Mouse (Mus musculus): Measurements from ENCODE around the gene Cltb.

The Cltb gene

DNA sequence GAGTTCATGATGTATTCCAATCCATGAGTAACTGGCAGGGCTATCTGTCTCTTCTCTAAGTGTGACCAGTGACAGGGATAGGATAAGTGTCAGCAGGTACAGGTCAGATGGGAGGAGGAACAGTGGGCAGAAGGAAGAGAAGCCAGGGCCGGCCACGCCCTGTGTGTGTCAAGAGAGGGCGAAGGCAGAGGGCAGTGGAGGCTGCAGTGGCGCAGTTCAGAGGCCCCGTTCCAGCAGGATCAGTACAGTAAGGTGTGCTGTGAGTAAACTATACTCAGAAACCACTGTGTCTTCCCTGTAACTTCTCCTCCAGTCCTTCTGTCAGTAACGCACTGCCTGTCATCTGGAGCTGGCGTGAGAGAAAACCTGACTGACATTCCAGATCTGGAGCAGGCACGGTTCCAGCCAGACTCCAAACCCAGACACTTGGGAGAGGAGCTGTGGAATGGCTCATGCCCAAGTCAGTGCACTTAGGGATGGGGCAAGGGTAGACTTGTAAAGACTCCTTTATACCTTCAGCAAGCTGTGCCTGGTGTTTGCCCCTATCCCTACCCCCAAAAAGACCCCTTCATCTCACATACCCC lies 14.9 kb downstream of the Cltb start:
- no peak for DNase-seq (ENCODE audit: low spot score)

DNA sequence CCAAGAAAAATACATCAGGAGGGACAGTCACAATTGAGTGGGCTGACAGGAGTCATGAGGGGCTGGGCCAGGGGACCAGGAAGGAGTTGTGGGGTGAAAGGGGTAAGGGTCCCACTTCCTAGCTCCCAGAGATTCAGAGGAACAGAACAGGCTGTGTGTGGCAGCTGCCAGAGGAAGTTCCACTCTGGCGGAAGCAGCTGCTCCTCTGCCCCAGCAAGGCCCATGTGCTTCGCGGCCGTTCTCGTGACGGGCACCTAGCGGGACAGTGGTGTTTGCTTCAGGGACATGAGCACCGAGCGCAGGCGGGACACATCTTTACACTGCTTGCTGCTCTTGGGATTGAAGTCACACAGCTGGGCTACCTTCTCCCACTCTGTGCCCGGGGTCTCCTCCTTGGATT lies 17.5 kb downstream of the Cltb start:
- no peak for DNase-seq (ENCODE audit: low spot score)

GRCm38 (mm10) chr13:54591776-54592356 lies 19.3 kb downstream of the Cltb start:
- no peak for DNase-seq (ENCODE audit: low spot score)

DNA sequence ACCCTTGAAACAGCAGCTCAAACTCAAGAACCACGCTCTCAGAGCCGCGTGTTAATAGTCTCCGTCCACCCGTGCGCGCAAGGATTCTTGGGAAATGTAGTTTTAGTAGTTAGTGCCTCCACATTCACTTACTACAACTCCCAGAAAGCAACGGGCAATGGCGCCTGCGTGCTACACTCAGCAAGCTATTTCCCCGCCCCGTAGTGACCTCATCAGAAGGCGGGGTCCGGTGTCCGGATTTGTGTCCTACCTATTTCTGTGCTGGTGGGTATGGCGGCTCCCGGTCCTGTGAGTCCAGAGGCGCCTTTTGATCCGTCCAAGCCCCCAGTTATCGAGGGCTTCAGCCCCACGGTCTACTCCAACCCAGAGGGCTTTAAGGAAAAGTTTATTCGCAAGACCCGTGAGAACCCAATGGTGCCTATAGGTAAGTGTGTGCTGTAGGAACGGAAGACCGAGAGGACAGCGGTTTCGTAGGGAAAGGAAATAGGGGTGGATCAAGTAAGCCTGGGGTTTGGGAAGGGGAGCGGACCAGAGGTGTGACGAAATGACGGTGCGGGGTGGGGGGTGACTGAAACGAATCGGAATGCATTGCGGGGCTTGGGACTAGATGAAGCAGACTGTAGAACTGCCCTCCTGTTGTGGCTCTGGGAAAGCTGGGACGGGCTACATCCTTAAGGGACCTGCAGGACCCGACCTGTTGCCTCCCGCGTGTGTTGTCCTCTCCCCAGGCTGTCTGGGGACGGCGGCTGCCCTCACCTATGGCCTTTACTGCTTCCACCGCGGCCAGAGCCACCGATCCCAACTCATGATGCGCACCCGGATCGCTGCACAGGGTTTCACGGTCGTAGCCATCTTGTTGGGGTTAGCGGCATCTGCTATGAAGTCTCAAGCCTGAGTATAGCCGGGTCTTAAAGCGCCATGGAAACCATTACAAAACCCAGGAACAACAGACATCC lies 20.9 kb downstream of the Cltb start, which contains the start of the genes Nop16 and Higd2a:
TSS of gene Nop16 (minus strand) at position 95 of the 956 bp plus-strand sequence.
TSS of gene Higd2a (plus strand) at position 212 of the 956 bp plus-strand sequence.
- peak; percentile 74 for DNase-seq (ENCODE audit: low spot score)

DNA sequence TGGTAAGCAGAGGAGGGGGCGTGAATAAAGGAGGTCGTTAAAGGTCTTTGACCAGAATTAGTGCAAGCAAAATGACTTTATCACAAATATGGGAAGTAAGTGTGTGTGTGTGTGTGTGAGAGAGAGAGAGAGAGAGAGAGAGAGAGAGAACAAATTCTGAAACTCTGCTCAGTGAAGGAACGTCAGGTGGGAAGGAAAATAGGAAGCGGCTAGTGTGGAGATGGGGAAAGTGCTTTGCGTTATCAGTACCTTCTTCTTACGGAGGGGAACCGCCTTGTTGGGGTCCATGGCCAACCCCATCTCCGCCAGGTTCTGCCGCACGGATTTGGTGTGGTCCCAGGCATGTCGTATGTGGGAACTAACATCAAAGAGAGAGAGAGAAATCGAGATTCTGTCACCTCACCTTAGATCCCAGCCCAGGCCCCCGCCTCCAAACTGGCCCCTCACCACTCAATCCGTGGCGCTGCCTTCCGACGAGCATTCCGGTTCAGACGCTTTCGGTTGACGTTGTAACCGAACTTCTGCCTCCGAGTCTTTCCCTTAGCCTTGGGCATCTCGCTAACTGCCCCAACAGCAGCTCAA lies 21.6 kb downstream of the Cltb start:
- no peak for DNase-seq (ENCODE audit: low spot score)

DNA sequence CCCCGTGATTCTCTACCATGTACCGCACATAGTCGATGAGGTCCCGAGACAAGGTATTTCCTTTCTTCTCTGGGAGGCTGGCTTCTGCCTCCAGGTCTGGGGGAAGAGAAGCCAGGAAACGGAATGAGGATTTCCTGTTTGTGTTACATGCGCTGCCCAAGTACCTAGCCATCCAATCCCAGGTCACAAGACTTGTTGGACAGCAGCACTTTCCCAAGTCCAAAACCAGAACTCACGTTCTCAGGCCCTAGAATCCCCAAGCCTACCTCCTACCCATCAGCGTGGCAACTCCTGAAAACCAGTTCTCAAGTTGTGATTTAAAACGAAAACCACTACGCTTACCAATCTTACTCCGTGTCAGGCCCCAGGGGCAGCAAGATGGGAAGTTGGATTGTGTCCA lies 25.3 kb downstream of the Cltb start:
- no peak for DNase-seq (ENCODE audit: low spot score)

DNA sequence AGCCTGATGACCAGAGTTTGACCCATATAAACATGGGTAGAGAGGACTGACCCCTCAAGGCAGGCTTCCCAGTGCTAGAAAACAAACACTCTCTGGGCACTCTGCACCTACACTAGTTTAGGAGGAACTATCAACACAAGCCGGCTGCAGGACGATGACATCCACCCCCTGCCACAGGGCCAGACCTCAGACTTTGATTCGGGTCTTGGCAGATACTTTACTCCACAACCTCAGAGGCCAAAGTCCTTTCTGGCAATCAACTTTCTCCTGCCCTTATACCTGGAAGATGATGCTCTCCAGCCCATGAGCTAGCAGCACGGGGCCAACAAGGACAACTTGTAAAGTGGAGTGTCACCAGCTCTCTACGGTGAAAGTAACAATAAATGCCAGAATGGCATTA lies 28.3 kb downstream of the Cltb start:
- no peak for DNase-seq (ENCODE audit: low spot score)

GRCm38 (mm10) chr13:54582126-54582525 lies 29.0 kb downstream of the Cltb start:
- no peak for DNase-seq (ENCODE audit: low spot score)

DNA sequence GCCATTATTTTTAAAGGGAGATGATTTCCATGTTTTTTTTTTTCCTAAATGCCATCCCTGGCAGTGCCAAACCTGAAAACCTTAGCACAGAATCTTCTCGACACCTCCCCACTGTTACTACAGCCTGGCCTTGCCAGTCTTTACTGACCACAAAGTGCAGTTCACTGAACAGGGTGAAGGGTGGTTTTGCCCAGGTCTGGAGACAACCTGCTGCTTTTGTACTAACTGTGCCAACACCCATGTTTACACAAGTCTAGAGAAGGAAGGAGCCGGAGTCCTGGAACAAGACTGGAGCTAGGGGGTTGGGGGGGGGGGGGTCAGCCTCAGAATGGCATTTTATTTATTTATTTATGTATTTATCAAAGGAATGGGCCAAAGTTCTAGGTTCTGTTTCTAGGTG lies 29.8 kb downstream of the Cltb start:
- DNase-seq (ENCODE audit: low spot score): no peak

GRCm38 (mm10) chr13:54577652-54578507 lies 33.3 kb downstream of the Cltb start:
- DNase-seq (ENCODE audit: low spot score): no peak

DNA sequence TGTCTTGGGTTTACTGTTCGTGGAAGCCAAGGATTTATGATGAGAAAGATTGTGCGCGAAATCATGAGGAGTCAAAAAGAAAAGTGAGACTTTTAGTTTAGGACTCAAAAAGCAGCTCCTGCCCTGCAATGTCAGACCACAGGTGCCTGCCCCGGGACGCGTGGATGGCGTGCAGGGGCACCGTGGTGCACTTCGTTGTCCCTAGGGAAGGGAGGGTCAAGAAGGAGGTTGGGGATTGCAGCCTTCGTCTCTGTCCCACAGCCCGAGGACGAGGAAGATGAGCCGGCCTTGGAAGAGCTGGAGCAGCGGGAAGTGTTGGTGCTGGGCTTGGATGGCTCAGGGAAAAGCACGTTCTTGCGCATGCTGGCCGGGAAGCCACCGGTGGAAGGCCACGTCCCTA lies 35.7 kb downstream of the Cltb start:
- no peak for DNase-seq (ENCODE audit: low spot score)

DNA sequence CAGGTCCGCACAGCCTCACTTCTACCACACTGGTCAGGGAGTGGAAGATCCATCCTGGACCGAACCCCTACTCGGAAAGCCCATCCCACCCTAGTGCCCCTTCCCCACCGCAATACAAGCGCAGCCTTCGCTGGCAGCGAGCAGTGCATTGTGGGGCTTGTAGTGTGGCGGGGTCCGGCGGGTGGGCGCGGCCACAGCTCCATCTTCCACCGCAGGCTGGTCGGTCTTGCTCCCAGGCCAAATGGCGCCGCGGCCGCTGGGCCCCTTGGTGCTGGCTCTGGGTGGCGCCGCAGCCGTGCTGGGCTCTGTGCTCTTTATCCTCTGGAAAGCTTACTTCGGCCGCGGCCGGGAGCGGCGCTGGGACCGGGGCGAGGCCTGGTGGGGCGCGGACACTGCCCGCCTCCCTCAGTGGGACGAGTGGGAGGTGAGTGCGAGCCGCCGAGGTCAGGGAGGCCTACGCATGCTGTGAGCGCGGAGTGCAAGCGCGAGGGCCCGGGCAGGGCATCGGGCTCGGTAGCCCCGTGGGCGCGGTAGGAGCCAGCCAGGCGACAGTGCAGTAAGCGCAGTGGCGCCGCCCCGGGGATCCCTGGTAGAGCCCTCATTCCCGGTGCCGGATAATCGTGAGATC lies 36.2 kb downstream of the Cltb start, which contains the start of gene Arl10:
TSS of gene Arl10 (plus strand) at position 162 of the 628 bp plus-strand sequence.
- peak; percentile 59 for DNase-seq (ENCODE audit: low spot score)

- DNase-seq (ENCODE audit: low spot score): no peak
These were observed 38.5 kb downstream of the Cltb start for GRCm38 (mm10) chr13:54572621-54573020.

DNA sequence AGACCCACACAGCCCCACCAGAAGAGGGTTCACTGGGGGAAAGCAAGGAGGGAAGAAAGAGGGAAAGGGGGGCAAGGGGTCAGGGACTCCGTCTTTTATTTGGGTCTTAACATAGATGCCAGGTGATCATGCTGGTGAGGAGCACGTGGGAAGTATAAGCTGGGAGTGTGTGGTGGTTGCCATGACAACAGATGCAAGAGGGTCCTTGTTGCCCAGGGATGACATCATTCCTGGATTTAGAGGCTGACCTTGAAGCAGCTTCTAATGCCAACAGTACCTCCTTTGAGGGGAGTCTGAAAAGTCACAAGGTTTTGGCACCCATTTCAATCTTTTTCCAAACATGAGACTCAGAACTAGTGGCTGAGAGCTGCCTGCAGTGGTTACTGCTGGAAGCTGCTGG lies 39.5 kb downstream of the Cltb start:
- no peak for DNase-seq (ENCODE audit: low spot score)

GRCm38 (mm10) chr13:54570736-54571135 lies 40.4 kb downstream of the Cltb start:
- no peak for DNase-seq (ENCODE audit: low spot score)

GRCm38 (mm10) chr13:54569282-54569681 lies 41.9 kb downstream of the Cltb start:
- no peak for DNase-seq (ENCODE audit: low spot score)

DNA sequence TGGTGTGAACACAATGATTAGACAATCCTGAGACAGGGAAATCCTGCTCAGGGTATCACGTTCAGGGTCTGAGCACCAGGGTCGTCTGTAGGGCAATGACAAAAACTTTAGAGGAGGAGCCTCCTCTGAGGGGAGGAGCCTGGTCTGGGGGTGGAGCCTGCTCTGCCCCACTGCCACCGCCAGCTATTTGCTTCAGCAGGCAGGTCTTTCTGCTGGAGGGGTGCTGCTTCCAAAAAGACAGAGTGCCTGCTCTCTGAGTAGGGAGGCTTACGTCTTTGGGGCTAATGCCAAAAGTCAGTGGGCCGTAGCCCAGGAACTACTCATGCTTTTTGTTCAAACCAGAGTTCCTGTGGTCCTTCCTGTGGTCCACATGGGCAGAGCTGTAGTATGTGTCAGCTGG lies 42.8 kb downstream of the Cltb start:
- no peak for DNase-seq (ENCODE audit: low spot score)

DNA sequence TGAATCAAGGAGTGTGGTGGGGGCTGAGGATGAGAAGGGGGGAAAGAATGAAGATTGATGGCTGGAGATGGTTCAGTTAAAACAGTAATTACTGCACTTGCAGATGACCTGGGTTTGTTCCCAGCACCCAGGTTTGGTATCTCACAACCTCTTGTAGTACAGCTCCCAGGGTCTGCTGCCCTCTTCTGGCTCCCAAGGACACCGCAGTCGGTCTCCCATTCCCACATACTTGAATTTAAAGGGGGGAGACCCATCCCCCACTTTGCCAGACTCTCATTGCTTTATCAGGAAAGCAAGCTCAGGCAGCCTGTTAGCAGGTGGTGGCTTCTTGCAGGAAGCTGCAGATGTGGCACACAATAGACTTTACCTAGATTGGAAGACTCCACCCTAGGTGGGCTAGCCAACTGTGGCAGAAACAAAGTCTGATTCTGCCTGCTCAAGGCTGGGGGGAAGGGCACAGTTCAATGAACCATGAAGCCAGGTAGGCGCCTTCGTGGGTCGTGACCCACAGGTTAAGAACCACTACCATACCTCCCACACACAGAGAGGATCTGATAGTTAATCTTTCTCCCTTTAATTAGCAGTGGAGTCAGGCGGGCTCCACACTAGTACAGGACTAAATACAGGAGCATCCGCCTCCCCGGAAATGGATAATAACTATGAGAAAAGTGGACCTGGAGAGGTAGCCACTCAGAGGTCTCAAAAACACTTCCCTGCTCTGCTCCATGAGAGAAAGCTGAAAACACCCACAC lies 45.4 kb downstream of the Cltb start:
- DNase-seq (ENCODE audit: low spot score): no peak

GRCm38 (mm10) chr13:54565201-54565581 lies 46.0 kb downstream of the Cltb start, which contains the start of gene 4833439L19Rik:
TSS of gene 4833439L19Rik (minus strand) at chr13:54565435.
- peak; percentile 75 for DNase-seq (ENCODE audit: low spot score)
